Mouse (Mus musculus): ENCODE results near the gene Hcn1.

DNA sequence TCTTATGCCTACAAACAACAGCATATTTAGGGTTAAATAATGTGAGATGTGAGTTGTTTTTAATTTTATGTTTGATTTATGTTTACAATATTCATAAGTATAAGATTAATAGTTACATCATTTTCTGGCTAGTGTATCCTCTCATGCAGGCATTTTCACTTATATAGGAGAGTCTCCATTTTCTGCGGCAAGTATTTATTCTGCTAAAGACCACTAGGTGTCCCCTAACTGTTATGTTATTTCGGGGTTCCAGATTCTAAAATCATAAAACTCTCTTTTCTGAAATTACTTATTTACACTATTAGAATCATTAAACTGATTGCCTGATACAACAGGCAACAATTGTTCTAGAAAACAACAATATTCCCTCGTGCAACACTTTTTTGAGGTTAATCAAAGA lies 60.5 kb downstream of the Hcn1 start:
- TF ChIP-seq POLR2A (IDR thresholded peaks at IDR 0.05; ENCODE audit: control insufficient read depth in 1 of 2, insufficient read depth in 1 of 2, low read depth in 1 of 2, low read length in 2 of 2, poor library complexity in 1 of 2) (no peak), CTCF (IDR thresholded peaks at IDR 0.05 in 2 of 3, conservative IDR thresholded peaks at IDR 0.05 in 1 of 3; ENCODE audit: control insufficient read depth in 1 of 3, insufficient read depth in 1 of 3, low read depth in 2 of 3, low read length in 3 of 3, poor library complexity in 1 of 3, severe bottlenecking in 1 of 3) (peak in 1 of 3 experiments; percentile 15; a peak in 1 of 6 replicates), E2F4 (IDR thresholded peaks at IDR 0.05; ENCODE audit: borderline replicate concordance, low read depth, low read length) (no peak), MAFK (IDR thresholded peaks at IDR 0.05; ENCODE audit: borderline replicate concordance, low read depth, low read length) (no peak), SIN3A (IDR thresholded peaks at IDR 0.05; ENCODE audit: low read length) (no peak), EP300 (IDR thresholded peaks at IDR 0.05; ENCODE audit: low read depth in 1 of 2, low read length in 2 of 2) (no peak), MEF2A (IDR thresholded peaks at IDR 0.05; ENCODE audit: extremely low read depth, insufficient replicate concordance, low read depth, low read length, poor library complexity, severe bottlenecking) (no peak), MAZ (IDR thresholded peaks at IDR 0.05; ENCODE audit: low read depth, low read length) (no peak), POLR2AphosphoS5 (IDR thresholded peaks at IDR 0.05; ENCODE audit: borderline replicate concordance, low read depth, low read length) (no peak), HCFC1 (IDR thresholded peaks at IDR 0.05; ENCODE audit: low read depth, low read length) (no peak), ZMIZ1 (IDR thresholded peaks at IDR 0.05; ENCODE audit: low read depth, low read length) (no peak), CHD1 (IDR thresholded peaks at IDR 0.05; ENCODE audit: low read depth, low read length) (no peak), ZNF384 (IDR thresholded peaks at IDR 0.05; ENCODE audit: low read depth, low read length) (no peak), MAX (IDR thresholded peaks at IDR 0.05; ENCODE audit: low read length) (no peak)
